Mouse (Mus musculus): ENCODE measurements around the gene Pfn4. TPM values are rescaled to one million over a fixed set of nuclear protein-coding genes. Genes with fewer than 3 reads are reported as not detected.
"Not testable (repeated sequence)": the region's sequence is repeated elsewhere in the genome, so short reads cannot be mapped to it uniquely, and the experiment has no call there.

Pfn4 gene
- total RNA-seq, 2 experiments from 2014 or later: 13.5 to 13.9 TPM

GRCm38 (mm10) chr12:4781725-4782404 is 13.0 kb downstream of the Pfn4 start:
- intact Hi-C loops (cut with DNase I); DNase-seq (ENCODE audit: extremely low spot score in 1 of 2, low spot score in 2 of 2): not testable (repeated sequence)

- no peak for DNase-seq (ENCODE audit: extremely low spot score in 1 of 2, low spot score in 2 of 2)
- intact Hi-C loops (cut with DNase I): no loop called here
These were observed 14.8 kb downstream of the Pfn4 start for GRCm38 (mm10) chr12:4783598-4783997.

- intact Hi-C loops (cut with DNase I): no loop called here
These were observed 15.6 kb downstream of the Pfn4 start for GRCm38 (mm10) chr12:4784466-4784865.

GRCm38 (mm10) chr12:4788128-4788527 is 19.3 kb downstream of the Pfn4 start:
- intact Hi-C loops (cut with DNase I); DNase-seq (ENCODE audit: extremely low spot score in 1 of 2, low spot score in 2 of 2): not testable (repeated sequence)

More at GRCm38 (mm10) chr12:4784466-4784865, 15.6 kb downstream of the Pfn4 start:
- no peak for DNase-seq (ENCODE audit: extremely low spot score in 1 of 2, low spot score in 2 of 2)

GRCm38 (mm10) chr12:4793718-4794117 is 24.9 kb downstream of the Pfn4 start:
- peak in 1 of 2 experiments; percentile 44 for DNase-seq (ENCODE audit: extremely low spot score in 1 of 2, low spot score in 2 of 2)
- intact Hi-C loops (cut with DNase I): no loop called here

GRCm38 (mm10) chr12:4797471-4797870 is 28.6 kb downstream of the Pfn4 start:
- DNase-seq (ENCODE audit: extremely low spot score in 1 of 2, low spot score in 2 of 2); intact Hi-C loops (cut with DNase I): not testable (repeated sequence)

GRCm38 (mm10) chr12:4811036-4811435 is 42.2 kb downstream of the Pfn4 start:
- intact Hi-C loops (cut with DNase I): no loop called here
- no peak for DNase-seq (ENCODE audit: extremely low spot score in 1 of 2, low spot score in 2 of 2)

- no peak for DNase-seq (ENCODE audit: extremely low spot score in 1 of 2, low spot score in 2 of 2)
- intact Hi-C loops (cut with DNase I): no loop called here
These were observed 42.9 kb downstream of the Pfn4 start for GRCm38 (mm10) chr12:4811705-4812104.

GRCm38 (mm10) chr12:4813636-4814035 is 44.8 kb downstream of the Pfn4 start:
- intact Hi-C loops (cut with DNase I): no loop called here

GRCm38 (mm10) chr12:4816680-4817360 is 48.0 kb downstream of the Pfn4 start:
- DNase-seq (ENCODE audit: extremely low spot score in 1 of 2, low spot score in 2 of 2): no peak
- intact Hi-C loops (cut with DNase I): no loop called here

More at GRCm38 (mm10) chr12:4813636-4814035, 44.8 kb downstream of the Pfn4 start:
- DNase-seq (ENCODE audit: extremely low spot score in 1 of 2, low spot score in 2 of 2): no peak

- intact Hi-C loops (cut with DNase I): no loop called here
These were observed 48.7 kb downstream of the Pfn4 start, which contains the start of gene Sf3b6 for GRCm38 (mm10) chr12:4817361-4818101. Sf3b6 (plus strand) TSS chr12:4817544.

GRCm38 (mm10) chr12:4827256-4827655 is 58.4 kb downstream of the Pfn4 start:
- no peak for DNase-seq (ENCODE audit: extremely low spot score in 1 of 2, low spot score in 2 of 2)
- intact Hi-C loops (cut with DNase I): no loop called here

More at GRCm38 (mm10) chr12:4817361-4818101, 48.7 kb downstream of the Pfn4 start, which contains the start of gene Sf3b6:
- peak; percentile 97 to 99 for DNase-seq (ENCODE audit: extremely low spot score in 1 of 2, low spot score in 2 of 2)

Other genes starting within 250 kb of the Pfn4 start
- gene Itsn2, start 176.4 kb upstream of the Pfn4 start, total RNA-seq (2021): 10 to 100 TPM; 56.6 to 61.0 TPM
- gene Gm3625, start 176.1 kb upstream of the Pfn4 start, total RNA-seq (2021): not detected
- 1 to 10 TPM; 1.6 to 1.8 TPM for gene Fam228a, start 30.6 kb upstream of the Pfn4 start, total RNA-seq (2021)
- 10 to 100 TPM; 11.1 to 14.9 TPM for gene Fam228b, start 245 bp downstream of the Pfn4 start, total RNA-seq (2021)
- 10 to 100 TPM; 95.6 to 98.8 TPM for gene Sf3b6, start 48.5 kb downstream of the Pfn4 start, total RNA-seq (2021)
- gene Fkbp1b, start 72.6 kb downstream of the Pfn4 start, total RNA-seq (2021): 100 to 1,000 TPM; 112 to 132 TPM
- gene Wdcp, start 74.3 kb downstream of the Pfn4 start, total RNA-seq (2021): 10 to 100 TPM in 1 of 2 experiments, 1 to 10 TPM in 1; 9.8 to 11.6 TPM
- gene Mfsd2b, start 105.3 kb downstream of the Pfn4 start, total RNA-seq (2021): under 1 TPM; 0.91 to 0.94 TPM
- 10 to 100 TPM; 44.9 to 47.2 TPM for gene Ubxn2a, start 138.7 kb downstream of the Pfn4 start, total RNA-seq (2021)
- 10 to 100 TPM; 26.6 to 29.4 TPM for gene Atad2b, start 148.3 kb downstream of the Pfn4 start, total RNA-seq (2021)

All from left cerebral cortex, postnatal 10 days (tissue).